Comparison of ENCODE assay signal across 30 mouse cellular contexts in genomic region chr11:121791446-121791845, GRCm38 (mm10). TPM values are rescaled to one million over a fixed set of nuclear protein-coding genes. Genes with fewer than 3 reads are reported as not detected.
DNase-seq lines count a peak whose midpoint lies in the region; ATAC-seq and TF ChIP-seq lines count a peak whose summit lies in the region.
"Had no signal": no experiment of that assay in that cellular context is flagged by ENCODE, and none has a peak within 500 bp of the region (broad histone marks: within the 10 kb centered on the region; RNA-seq: fewer than 3 reads in every experiment).

No protein-coding gene starts in this region.

- no peak for ATAC-seq in heart, postnatal 0 days (ENCODE audit: insufficient read depth, low read depth)
- no peak for ATAC-seq in stomach, postnatal 0 days (ENCODE audit: low FRiP score, low TSS enrichment)
- no peak for ATAC-seq in liver, embryonic 11.5 days (replicated peaks; ENCODE audit: low FRiP score)
- ATAC-seq: forebrain, embryonic 16.5 days had no signal

- peaks cover 18% of the 10 kb centered on the region for H3K4me1 ChIP-seq in heart, postnatal 0 days (ENCODE audit: control insufficient read depth, insufficient read depth)
- H3K4me1 ChIP-seq in brown adipose tissue, adult 24 weeks (ENCODE audit: control insufficient read depth, insufficient read depth, insufficient read length, low read length) = peaks cover 6% of the 10 kb centered on the region
- H3K4me1 ChIP-seq in stomach, postnatal 0 days (replicated peaks; ENCODE audit: control insufficient read depth, insufficient read depth) = no peaks in the 10 kb centered on the region
- H3K4me1 ChIP-seq in liver, embryonic 11.5 days (replicated peaks; ENCODE audit: control insufficient read depth, insufficient read depth, low read length) = no peaks in the 10 kb centered on the region
- H3K4me1 ChIP-seq: hindbrain, embryonic 15.5 days; limb, embryonic 10.5 days; neural tube, embryonic 12.5 days had no signal

- H3K36me3 ChIP-seq in heart, postnatal 0 days (replicated peaks; ENCODE audit: control insufficient read depth, insufficient read depth, low read length) = no peaks in the 10 kb centered on the region
- no peaks in the 10 kb centered on the region for H3K36me3 ChIP-seq in stomach, postnatal 0 days (ENCODE audit: control insufficient read depth, insufficient read depth, low read length)
- H3K36me3 ChIP-seq in liver, embryonic 11.5 days (ENCODE audit: control insufficient read depth, insufficient read depth, low read length) = no peaks in the 10 kb centered on the region
- H3K36me3 ChIP-seq: forebrain, embryonic 10.5 days; hindbrain, embryonic 15.5 days; limb, embryonic 10.5 days; neural tube, embryonic 12.5 days had no signal

- no peaks in the 10 kb centered on the region for H3K9me3 ChIP-seq in heart, postnatal 0 days (replicated peaks; ENCODE audit: control insufficient read depth, low read length)
- no peaks in the 10 kb centered on the region for H3K9me3 ChIP-seq in stomach, postnatal 0 days (ENCODE audit: control insufficient read depth, low read length)
- H3K9me3 ChIP-seq in liver, embryonic 11.5 days (ENCODE audit: control insufficient read depth, low read length) = no peaks in the 10 kb centered on the region
- H3K9me3 ChIP-seq: forebrain, embryonic 10.5 days; hindbrain, embryonic 15.5 days; limb, embryonic 10.5 days; neural tube, embryonic 12.5 days had no signal

- peak overlapping the region; percentile 71; the same call in 1 of the 2 replicates for H3K27ac ChIP-seq in heart, postnatal 0 days (ENCODE audit: low read depth)
- peak overlapping the region; percentile 15; the same call in 1 of the 2 replicates for H3K27ac ChIP-seq in brown adipose tissue, adult 24 weeks (replicated peaks; ENCODE audit: low read depth, low read length)
- no peak overlapping the region for H3K27ac ChIP-seq in stomach, postnatal 0 days (replicated peaks)
- no peak overlapping the region for H3K27ac ChIP-seq in liver, embryonic 11.5 days (ENCODE audit: low read depth, low read length)
- H3K27ac ChIP-seq: forebrain, embryonic 10.5 days; hindbrain, embryonic 15.5 days; limb, embryonic 10.5 days; neural tube, embryonic 12.5 days had no signal

- WGBS in heart, postnatal 0 days = 72% methylated on average over 3 of the region's 3 CpGs
- 54% methylated on average over 3 of the region's 3 CpGs for WGBS in stomach, postnatal 0 days
- WGBS in liver, embryonic 11.5 days = 85% methylated on average over 3 of the region's 3 CpGs

- TF ChIP-seq CTCF in heart, postnatal 0 days (IDR thresholded peaks at IDR 0.05; ENCODE audit: low read depth) = no peak
- TF ChIP-seq CTCF in stomach, postnatal 0 days (IDR thresholded peaks at IDR 0.05; ENCODE audit: low read depth) = no peak

- intact Hi-C loops in heart, postnatal 36 days (cut with DNase I) = loop anchor here (2.0 kb wide), 1 partner anchor 89 kb away; no protein-coding TSS in a partner anchor

- DNase-seq in heart, postnatal 0 days (ENCODE audit: low spot score) = no peak
- DNase-seq in heart, postnatal 36 days = no peak
- DNase-seq in lung, postnatal 25 days (ENCODE audit: low spot score) = peak; percentile 13
- no peak for DNase-seq in lung, adult 18-20 months
- DNase-seq in stomach, postnatal 0 days (ENCODE audit: low spot score) = peak; percentile 6
- no peak for DNase-seq in liver, embryonic 11.5 days (ENCODE audit: low spot score)
- DNase-seq: cerebellum, adult 8-10 months; cerebellum, postnatal 36 days; embryo, embryonic 11 days; liver; lung, postnatal 4 days; midbrain, embryonic 14.5 days; thymus, adult 18-20 months; thymus, postnatal 4 days had no signal

- no peak for TF ChIP-seq EP300 in heart, postnatal 0 days (IDR thresholded peaks at IDR 0.05; ENCODE audit: low read depth)
- TF ChIP-seq EP300 in stomach, postnatal 0 days (optimal IDR thresholded peaks at IDR 0.05) = no peak

- no peak overlapping the region for H3K4me3 ChIP-seq in heart, postnatal 0 days (ENCODE audit: low read depth, low read length)
- no peak overlapping the region for H3K4me3 ChIP-seq in brown adipose tissue, adult 24 weeks (ENCODE audit: insufficient read depth, low read depth, low read length)
- H3K4me3 ChIP-seq in stomach, postnatal 0 days (ENCODE audit: low read depth, low read length) = no peak overlapping the region
- H3K4me3 ChIP-seq in liver, embryonic 11.5 days (ENCODE audit: low read depth, low read length) = no peak overlapping the region
- H3K4me3 ChIP-seq: forebrain, embryonic 10.5 days; hindbrain, embryonic 15.5 days; limb, embryonic 10.5 days; neural tube, embryonic 12.5 days had no signal

- no peak overlapping the region for H3K9ac ChIP-seq in heart, postnatal 0 days (replicated peaks; ENCODE audit: low read depth, low read length)
- H3K9ac ChIP-seq in stomach, postnatal 0 days (ENCODE audit: low read length) = no peak overlapping the region
- H3K9ac ChIP-seq in liver, embryonic 11.5 days (ENCODE audit: low read depth, low read length) = no peak overlapping the region
- H3K9ac ChIP-seq: hindbrain, embryonic 15.5 days; neural tube, embryonic 12.5 days had no signal

- H3K4me2 ChIP-seq in heart, postnatal 0 days (ENCODE audit: low read depth, low read length) = no peak overlapping the region
- H3K4me2 ChIP-seq in stomach, postnatal 0 days (replicated peaks; ENCODE audit: low read depth) = no peak overlapping the region
- no peak overlapping the region for H3K4me2 ChIP-seq in liver, embryonic 11.5 days
- H3K4me2 ChIP-seq: hindbrain, embryonic 15.5 days; neural tube, embryonic 12.5 days had no signal

- H3K27me3 ChIP-seq in heart, postnatal 0 days (ENCODE audit: control insufficient read depth, insufficient read depth, low read length) = no peaks in the 10 kb centered on the region
- H3K27me3 ChIP-seq in stomach, postnatal 0 days (ENCODE audit: control insufficient read depth, insufficient read depth, low read length) = no peaks in the 10 kb centered on the region
- no peaks in the 10 kb centered on the region; the same call in 1 of the 2 replicates for H3K27me3 ChIP-seq in liver, embryonic 11.5 days (replicated peaks; ENCODE audit: control insufficient read depth, insufficient read depth, low read length)
- H3K27me3 ChIP-seq: hindbrain, embryonic 15.5 days; neural tube, embryonic 12.5 days had no signal

RNA-seq across cellular contexts. Expression of gene Ptchd3, which starts 38.6 kb away (rescaled TPM):
- 0.43 TPM in 1 of 2 replicates, not detected in the other for total RNA-seq in heart, postnatal 0 days (2014; rRNA removed; ENCODE audit: low replicate concordance)
- 0.16 and 0.25 TPM in 2 replicates for polyA plus RNA-seq in heart, postnatal 0 days (2015; fragmentation: Nextera tagmentation; extraction: Ambion mirVana)
- under 1 TPM; 0.17 to 0.27 TPM for total RNA-seq in heart, postnatal 36 days (2021)
- not detected in 2 replicates for polyA plus RNA-seq in brown adipose tissue, adult 24 weeks (2012; ENCODE audit: insufficient read depth, insufficient read length, missing spikeins)
- 0.05 TPM in 1 of 2 replicates, not detected in the other for polyA plus RNA-seq in stomach, postnatal 0 days (2015; fragmentation: Nextera tagmentation; extraction: Ambion mirVana)
- not detected in 2 replicates for polyA plus RNA-seq in liver, embryonic 11.5 days (2014; fragmentation: Nextera tagmentation; extraction: Ambion mirVana)
- total RNA-seq: adrenal gland, postnatal 14 days; gastrocnemius, adult 18-20 months; hematopoietic stem cell, adult 5-6 weeks; layer of hippocampus, adult 18-20 months; layer of hippocampus, postnatal 25 days; megakaryocyte-erythroid progenitor cell, adult 5-6 weeks had no signal
- polyA plus RNA-seq: forebrain, embryonic 10.5 days; forebrain, embryonic 16.5 days; gonadal fat pad, adult 2 months; hindbrain, embryonic 15.5 days; intestine, embryonic 14.5 days; limb, embryonic 10.5 days; liver, embryonic 16.5 days; midbrain, embryonic 14.5 days; neural tube, embryonic 12.5 days; spleen, adult 2 months had no signal

Comparison
In these comparisons a context has a peak if more than half of its experiments do, and no peak if none do; other contexts are left out.
1. DNase-seq: peak in lung, postnatal 25 days (single experiment) and stomach, postnatal 0 days (single experiment); none in heart, postnatal 0 days (single experiment), heart, postnatal 36 days (0 of 2), lung, adult 18-20 months (0 of 2) and liver, embryonic 11.5 days (single experiment).
2. H3K27ac ChIP-seq: peak in heart, postnatal 0 days (single experiment) and brown adipose tissue, adult 24 weeks (single experiment); none in stomach, postnatal 0 days (single experiment) and liver, embryonic 11.5 days (single experiment).